Mouse (Mus musculus): ENCODE data around the gene Ereg. TPM values are rescaled to one million over a fixed set of nuclear protein-coding genes. Genes with fewer than 3 reads are reported as not detected.

The Ereg gene
- not detected in 2 replicates for polyA plus RNA-seq (2021; fragmentation: Nextera tagmentation)
- long read RNA-seq, experiment 1: 0 reads
- long read RNA-seq, experiment 2: 0 reads

DNA sequence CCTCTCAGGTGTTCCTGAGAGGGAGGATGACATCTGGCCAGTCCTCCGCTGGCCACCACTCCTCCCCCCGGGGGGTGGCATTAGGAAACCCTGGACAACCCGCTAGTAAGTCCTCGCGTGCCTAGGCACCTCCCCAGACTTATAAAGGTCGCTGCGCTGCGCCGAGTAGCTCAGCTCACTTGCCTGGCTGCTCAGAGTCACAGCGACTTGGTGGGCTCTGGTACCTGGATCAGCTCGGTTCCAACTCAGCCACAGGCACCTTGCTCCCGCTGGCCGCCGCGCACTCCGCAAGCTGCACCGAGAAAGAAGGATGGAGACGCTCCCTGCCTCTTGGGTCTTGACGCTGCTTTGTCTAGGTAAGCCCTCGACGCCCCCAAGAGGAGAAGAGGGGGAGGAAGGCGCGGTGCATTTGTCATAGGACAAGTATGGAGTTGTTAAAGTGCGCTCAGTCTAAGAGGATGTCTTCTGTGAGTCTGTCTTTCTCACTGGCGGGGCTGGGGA, at the start of gene Ereg:
Ereg (plus strand) TSS at position 173 of the 501 bp plus-strand sequence.

DNA sequence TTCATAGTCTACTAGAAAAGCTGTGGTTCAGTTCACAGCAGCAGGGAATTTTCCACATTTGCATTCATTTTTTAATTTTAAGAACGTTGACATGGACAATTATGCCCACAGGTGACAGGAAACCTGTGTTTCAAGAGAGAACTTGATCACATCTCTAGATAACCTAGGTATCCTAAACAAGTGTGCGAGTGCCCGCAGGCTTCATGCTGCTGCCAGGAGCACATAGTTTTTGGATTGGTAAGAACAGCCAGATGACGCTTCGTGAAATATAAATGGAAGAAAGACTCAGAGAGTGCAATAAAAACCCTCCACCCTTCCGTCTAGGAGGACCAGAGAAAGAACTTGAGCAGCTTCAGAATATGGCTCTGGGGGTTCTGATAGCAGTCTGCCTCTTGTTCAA, 47.3 kb upstream of the Ereg start, which contains the start of gene Epgn:
Epgn (plus strand) TSS at position 301 of the 400 bp plus-strand sequence.

DNA sequence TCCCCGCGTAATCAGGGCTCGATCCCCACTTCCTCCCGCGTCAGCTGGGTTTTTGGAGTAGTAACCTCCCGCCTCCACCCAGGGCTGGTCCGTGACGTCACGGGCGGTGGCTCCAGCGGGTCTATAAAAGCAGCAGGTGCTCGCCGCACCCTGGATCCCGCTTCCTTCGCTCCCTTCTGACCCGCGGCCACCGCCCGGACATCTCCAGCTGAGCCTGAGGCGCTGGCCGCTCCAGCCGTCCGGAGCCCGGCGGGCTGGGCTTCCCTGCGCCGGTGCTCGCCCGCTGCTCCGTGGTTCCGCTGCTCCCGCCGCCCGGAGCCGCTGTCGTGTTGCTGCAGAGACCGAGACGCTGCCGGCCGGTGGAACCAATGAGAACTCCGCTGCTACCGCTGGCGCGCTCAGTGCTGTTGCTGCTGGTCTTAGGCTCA, 65.0 kb downstream of the Ereg start, which contains the start of gene Areg:
Areg (plus strand) TSS at position 154 of the 428 bp plus-strand sequence.

Other genes with a start within 250 kb of the Ereg start
- gene Cxcl1, start 183.4 kb upstream of the Ereg start, polyA plus RNA-seq (2021; fragmentation: Nextera tagmentation): 0.05 TPM in 1 of 2 replicates, not detected in the other
- gene Cxcl2, start 170.8 kb upstream of the Ereg start, polyA plus RNA-seq (2021; fragmentation: Nextera tagmentation): not detected in 2 replicates
- 6.9 and 32.8 TPM in 2 replicates for gene Mthfd2l, start 143.5 kb upstream of the Ereg start, polyA plus RNA-seq (2021; fragmentation: Nextera tagmentation)
- 0.10 TPM in 1 of 2 replicates, not detected in the other for gene Epgn, start 47.2 kb upstream of the Ereg start, polyA plus RNA-seq (2021; fragmentation: Nextera tagmentation)
- gene Areg, start 65.0 kb downstream of the Ereg start, polyA plus RNA-seq (2021; fragmentation: Nextera tagmentation): 0.22 and 0.39 TPM in 2 replicates

Data from left cerebral cortex, adult 6 months (tissue).